Mouse (Mus musculus) embryonic facial prominence, embryonic 10.5 days (tissue): ENCODE results near the gene Ovol2. TPM values are rescaled to one million over a fixed set of nuclear protein-coding genes. Genes with fewer than 3 reads are reported as not detected.

Experiments
- DNase-seq: peaks from one replicate; pipeline ENCODE4 v3.0.0-alpha.2; 2017; ENCODE audit warnings: low spot score
- H3K27ac ChIP-seq: fragments of 300-500 bp; sonication (generic); replicated peaks from 2 replicates; pipeline ENCODE4 v1.5.1; 2016; ENCODE audit warnings: mild to moderate bottlenecking
- H3K27me3 ChIP-seq: fragments of 300-500 bp; sonication (generic); replicated peaks from 2 replicates; pipeline ENCODE4 v1.6.1; 2016; ENCODE audit warnings: low read depth, mild to moderate bottlenecking; ENCODE audit not compliant: poor library complexity, severe bottlenecking
- H3K36me3 ChIP-seq: fragments of 300-500 bp; sonication (generic); replicated peaks from 2 replicates; pipeline ENCODE4 v1.6.1; 2016; ENCODE audit warnings: mild to moderate bottlenecking, moderate library complexity
- H3K4me1 ChIP-seq: fragments of 300-500 bp; sonication (generic); 2 replicates; pipeline ENCODE4 v1.6.1; 2016
- H3K4me3 ChIP-seq: fragments of 300-500 bp; sonication (generic); 2 replicates; pipeline ENCODE4 v1.5.1; 2016; ENCODE audit warnings: mild to moderate bottlenecking, moderate library complexity
- H3K9me3 ChIP-seq: fragments of 300-500 bp; sonication (generic); 2 replicates; pipeline ENCODE4 v1.6.1; 2016; ENCODE audit warnings: mild to moderate bottlenecking
- WGBS: fragments of 180-500 bp; shearing (Covaris S2); methylation state at CpG from one replicate; pipeline ENCODE4 v1.1.7; 2016; 5-methylcytosine and 5-hydroxymethylcytosine counted together
- polyA plus RNA-seq: library from polyadenylated mRNA; unstranded; fragments of >200 nt; fragmentation: Nextera tagmentation; extraction: Ambion mirVana; gene quantifications from 2 replicates; pipeline ENCODE4 v1.2.1, GENCODE M21; 2016

Gene Ovol2
- polyA plus RNA-seq: 0.71 and 1.0 TPM in 2 replicates

- Histone ChIP-seq H3K4me3 (peak within 1 kb of the TSS; percentile 62), H3K4me1 (peaks cover 38% of the 10 kb centered on the region), H3K27me3 (peaks cover 90% of the 10 kb centered on the region), H3K36me3 (no peaks in the 10 kb centered on the region), H3K27ac (no peak within 1 kb of the TSS), H3K9me3 (no peaks in the 10 kb centered on the region)
- peak; percentile 73 for DNase-seq
- WGBS: 1% methylated on average over 62 of the region's 62 CpGs
Observed at GRCm38 (mm10) chr2:144331401-144332302, at the start of gene Ovol2. Ovol2 (minus strand) TSS chr2:144332146.

- Histone ChIP-seq H3K4me1 (no peaks in the 10 kb centered on the region), H3K27me3 (no peaks in the 10 kb centered on the region), H3K27ac (no peak overlapping the region), H3K4me3 (no peak overlapping the region), H3K36me3 (peaks cover 99% of the 10 kb centered on the region), H3K9me3 (no peaks in the 10 kb centered on the region)
- DNase-seq: no peak
- 96% methylated on average over 4 of the region's 4 CpGs for WGBS
Observed at GRCm38 (mm10) chr2:144381741-144382140, 49.8 kb upstream of the Ovol2 start.

GRCm38 (mm10) chr2:144381293-144381692 lies 49.3 kb upstream of the Ovol2 start:
- no peaks in the 10 kb centered on the region for H3K4me1 ChIP-seq
- H3K4me3 ChIP-seq: no peak overlapping the region
- H3K27me3 ChIP-seq: no peaks in the 10 kb centered on the region
- DNase-seq: no peak
- WGBS: 80% methylated on average over 3 of the region's 3 CpGs
- H3K27ac ChIP-seq: no peak overlapping the region
- no peaks in the 10 kb centered on the region for H3K9me3 ChIP-seq
- H3K36me3 ChIP-seq: peaks cover 99% of the 10 kb centered on the region

GRCm38 (mm10) chr2:144375063-144375703 lies 43.2 kb upstream of the Ovol2 start:
- Histone ChIP-seq H3K9me3 (no peaks in the 10 kb centered on the region), H3K27me3 (no peaks in the 10 kb centered on the region), H3K27ac (no peak overlapping the region), H3K4me3 (no peak overlapping the region), H3K4me1 (peaks cover 7% of the 10 kb centered on the region), H3K36me3 (peaks cover 73% of the 10 kb centered on the region)
- no peak for DNase-seq
- WGBS: 82% methylated on average over 10 of the region's 10 CpGs

GRCm38 (mm10) chr2:144373063-144373462 lies 41.1 kb upstream of the Ovol2 start:
- H3K36me3 ChIP-seq: peaks cover 52% of the 10 kb centered on the region
- H3K4me3 ChIP-seq: no peak overlapping the region
- H3K4me1 ChIP-seq: peaks cover 18% of the 10 kb centered on the region
- no peak for DNase-seq
- WGBS: 96% methylated on average over 9 of the region's 9 CpGs
- H3K27ac ChIP-seq: no peak overlapping the region
- H3K9me3 ChIP-seq: no peaks in the 10 kb centered on the region
- no peaks in the 10 kb centered on the region for H3K27me3 ChIP-seq

GRCm38 (mm10) chr2:144371566-144371965 lies 39.6 kb upstream of the Ovol2 start:
- no peaks in the 10 kb centered on the region for H3K9me3 ChIP-seq
- WGBS: 85% methylated on average over 4 of the region's 4 CpGs
- no peak overlapping the region for H3K27ac ChIP-seq
- no peak for DNase-seq
- H3K27me3 ChIP-seq: no peaks in the 10 kb centered on the region
- H3K4me1 ChIP-seq: peaks cover 18% of the 10 kb centered on the region
- peaks cover 38% of the 10 kb centered on the region for H3K36me3 ChIP-seq
- H3K4me3 ChIP-seq: no peak overlapping the region

- Histone ChIP-seq H3K4me3 (peak overlapping the region; percentile 90), H3K36me3 (peaks cover 17% of the 10 kb centered on the region), H3K4me1 (peaks cover 18% of the 10 kb centered on the region), H3K27me3 (no peaks in the 10 kb centered on the region), H3K27ac (peak overlapping the region; percentile 96), H3K9me3 (no peaks in the 10 kb centered on the region)
- WGBS: 4% methylated on average over 12 of the region's 12 CpGs
- no peak for DNase-seq
Observed at GRCm38 (mm10) chr2:144369511-144369910, 37.6 kb upstream of the Ovol2 start.

- peaks cover 18% of the 10 kb centered on the region for H3K4me1 ChIP-seq
- H3K36me3 ChIP-seq: peaks cover 12% of the 10 kb centered on the region
- WGBS: under 1% methylated on average over 43 of the region's 43 CpGs
- H3K27me3 ChIP-seq: no peaks in the 10 kb centered on the region
- peak overlapping the region; percentile 96 for H3K27ac ChIP-seq
- H3K9me3 ChIP-seq: no peaks in the 10 kb centered on the region
- DNase-seq: no peak
- H3K4me3 ChIP-seq: peak overlapping the region; percentile 90
Observed at GRCm38 (mm10) chr2:144369020-144369421, 37.1 kb upstream of the Ovol2 start.

GRCm38 (mm10) chr2:144368400-144369019 lies 36.6 kb upstream of the Ovol2 start, which contains the start of the genes Kat14 and Pet117:
Kat14 (plus strand) TSS chr2:144368983.
Pet117 (plus strand) TSS chr2:144368996.
- DNase-seq: peak; percentile 97
- WGBS: 7% methylated on average over 38 of the region's 38 CpGs
- H3K36me3 ChIP-seq: peaks cover 7% of the 10 kb centered on the region
- H3K9me3 ChIP-seq: no peaks in the 10 kb centered on the region
- peak within 1 kb of the TSS; percentile 90 for H3K4me3 ChIP-seq
- peak within 1 kb of the TSS; percentile 96 for H3K27ac ChIP-seq
- H3K27me3 ChIP-seq: no peaks in the 10 kb centered on the region
- peaks cover 18% of the 10 kb centered on the region for H3K4me1 ChIP-seq

GRCm38 (mm10) chr2:144352843-144353242 lies 20.9 kb upstream of the Ovol2 start:
- H3K27ac ChIP-seq: no peak overlapping the region
- DNase-seq: no peak
- H3K9me3 ChIP-seq: no peaks in the 10 kb centered on the region
- no peaks in the 10 kb centered on the region for H3K4me1 ChIP-seq
- H3K4me3 ChIP-seq: no peak overlapping the region
- WGBS: 89% methylated on average over 11 of the region's 11 CpGs
- H3K36me3 ChIP-seq: no peaks in the 10 kb centered on the region
- no peaks in the 10 kb centered on the region for H3K27me3 ChIP-seq

- no peaks in the 10 kb centered on the region for H3K36me3 ChIP-seq
- H3K4me1 ChIP-seq: no peaks in the 10 kb centered on the region
- H3K27ac ChIP-seq: no peak overlapping the region
- WGBS: 64% methylated on average over 3 of the region's 3 CpGs
- no peak overlapping the region for H3K4me3 ChIP-seq
- no peak for DNase-seq
- no peaks in the 10 kb centered on the region for H3K27me3 ChIP-seq
- H3K9me3 ChIP-seq: no peaks in the 10 kb centered on the region
Observed at GRCm38 (mm10) chr2:144348525-144348924, 16.6 kb upstream of the Ovol2 start.

- WGBS: 85% methylated on average over 4 of the region's 4 CpGs
- Histone ChIP-seq H3K27ac (no peak overlapping the region), H3K4me1 (no peaks in the 10 kb centered on the region), H3K4me3 (no peak overlapping the region), H3K36me3 (no peaks in the 10 kb centered on the region), H3K27me3 (no peaks in the 10 kb centered on the region), H3K9me3 (no peaks in the 10 kb centered on the region)
- DNase-seq: no peak
Observed at GRCm38 (mm10) chr2:144343158-144343557, 11.2 kb upstream of the Ovol2 start.
